Mouse (Mus musculus) stomach, postnatal 0 days (tissue): Measurements from ENCODE around the gene Ccdc62. TPM values are rescaled to one million over a fixed set of nuclear protein-coding genes. Genes with fewer than 3 reads are reported as not detected.

ENCODE experiments used
- ATAC-seq: fragments of 200-750 bp; cut with Nextera tagmentation; 2 replicates; pipeline ENCODE4 v1.8.0; 2017; ENCODE audit not compliant: low FRiP score, low TSS enrichment
- DNase-seq: peaks from one replicate; pipeline ENCODE4 v3.0.0-alpha.2; 2016; ENCODE audit warnings: low spot score
- H3K27ac ChIP-seq: fragments of 300-500 bp; sonication (generic); replicated peaks from 2 replicates; pipeline ENCODE4 v1.5.1; 2014; ENCODE audit warnings: mild to moderate bottlenecking, control low read depth
- H3K27me3 ChIP-seq: fragments of 300-500 bp; sonication (generic); 2 replicates; pipeline ENCODE4 v1.6.1; 2014; ENCODE audit warnings: low read length; ENCODE audit not compliant: control insufficient read depth, insufficient read depth
- H3K36me3 ChIP-seq: fragments of 300-500 bp; sonication (generic); 2 replicates; pipeline ENCODE4 v1.6.1; 2014; ENCODE audit warnings: low read length, mixed read lengths; ENCODE audit not compliant: control insufficient read depth, insufficient read depth
- H3K4me1 ChIP-seq: fragments of 300-500 bp; sonication (generic); replicated peaks from 2 replicates; pipeline ENCODE4 v1.6.1; 2014; ENCODE audit warnings: antibody characterized with exemption; ENCODE audit not compliant: control insufficient read depth, insufficient read depth
- H3K4me2 ChIP-seq: fragments of 300-500 bp; sonication (generic); replicated peaks from 2 replicates; pipeline ENCODE4 v1.6.1; 2014; ENCODE audit warnings: low read depth, mild to moderate bottlenecking, control low read depth, moderate library complexity
- H3K4me3 ChIP-seq: fragments of 300-500 bp; sonication (generic); 2 replicates; pipeline ENCODE4 v1.5.1; 2014; ENCODE audit warnings: low read depth, low read length, control low read depth
- H3K9ac ChIP-seq: fragments of 300-500 bp; sonication (generic); 2 replicates; pipeline ENCODE4 v1.6.1; 2014; ENCODE audit warnings: mild to moderate bottlenecking, low read length, control low read depth, mixed read lengths
- H3K9me3 ChIP-seq: fragments of 300-500 bp; sonication (generic); 2 replicates; pipeline ENCODE4 v1.6.1; 2016; ENCODE audit warnings: low read length; ENCODE audit not compliant: control insufficient read depth
- CTCF ChIP-seq: IDR thresholded peaks from 2 replicates; pipeline ENCODE4 v1.5.1; 2016; ENCODE audit warnings: antibody characterized with exemption, low read depth, mild to moderate bottlenecking, moderate library complexity
- EP300 ChIP-seq: optimal IDR thresholded peaks from 2 replicates; pipeline ENCODE3; 2016; ENCODE audit warnings: antibody characterized with exemption
- WGBS: fragments of 180-500 bp; shearing (Covaris S2); extraction: QIAGEN DNeasy Blood & Tissue Kit; methylation state at CpG from one replicate; pipeline ENCODE4 v1.1.7; 2014; 5-methylcytosine and 5-hydroxymethylcytosine counted together
- polyA plus RNA-seq: library from polyadenylated mRNA; unstranded; fragments of >200 nt; fragmentation: Nextera tagmentation; extraction: Ambion mirVana; gene quantifications from 2 replicates; pipeline ENCODE4 v1.2.1, GENCODE M21; 2015

Gene Ccdc62
- polyA plus RNA-seq, 1 experiment from 2014 or later: 5.4 TPM

GRCm38 (mm10) chr5:124010910-124011655 is 80.6 kb downstream of the Ccdc62 start:
- Histone ChIP-seq H3K4me1 (peaks cover 9% of the 10 kb centered on the region; the same call in 1 of the 2 replicates), H3K4me3 (no peak overlapping the region), H3K27me3 (no peaks in the 10 kb centered on the region), H3K4me2 (peak overlapping the region; percentile 34), H3K27ac (peak overlapping the region; percentile 77), H3K9me3 (no peaks in the 10 kb centered on the region), H3K9ac (0 out of 2 replicates have a peak overlapping the region, but pooled peaks have one; percentile 27), H3K36me3 (peaks cover 23% of the 10 kb centered on the region)
- ATAC-seq (peak; percentile 32; the same call in 1 of the 2 replicates), DNase-seq (peak; percentile 79)
- 4% methylated on average over 19 of the region's 19 CpGs for WGBS
- TF ChIP-seq EP300: no peak
- TF ChIP-seq CTCF: no peak

GRCm38 (mm10) chr5:124011927-124012326 is 81.4 kb downstream of the Ccdc62 start:
- Histone ChIP-seq H3K9me3 (no peaks in the 10 kb centered on the region), H3K4me2 (no peak overlapping the region; the same call in 1 of the 2 replicates), H3K4me3 (no peak overlapping the region), H3K27me3 (no peaks in the 10 kb centered on the region), H3K36me3 (peaks cover 18% of the 10 kb centered on the region), H3K4me1 (peaks cover 9% of the 10 kb centered on the region; the same call in 1 of the 2 replicates), H3K27ac (peak overlapping the region; percentile 77), H3K9ac (0 out of 2 replicates have a peak overlapping the region, but pooled peaks have one; percentile 27)
- DNase-seq (no peak), ATAC-seq (no peak)
- WGBS: 35% methylated on average over 8 of the region's 8 CpGs
- TF ChIP-seq CTCF (no peak), EP300 (no peak)

GRCm38 (mm10) chr5:124012885-124013284 is 82.4 kb downstream of the Ccdc62 start:
- Histone ChIP-seq H3K36me3 (peaks cover 11% of the 10 kb centered on the region), H3K9ac (no peak overlapping the region), H3K4me1 (peaks cover 12% of the 10 kb centered on the region; the same call in 1 of the 2 replicates), H3K27me3 (no peaks in the 10 kb centered on the region), H3K4me3 (no peak overlapping the region), H3K9me3 (no peaks in the 10 kb centered on the region), H3K4me2 (no peak overlapping the region), H3K27ac (peak overlapping the region; percentile 73; the same call in 1 of the 2 replicates)
- DNase-seq: no peak
- no peak for TF ChIP-seq EP300
- TF ChIP-seq CTCF: 0 out of 2 replicates have a peak, but pooled peaks have one; percentile 19
- no peak for ATAC-seq
- 61% methylated on average over 10 of the region's 10 CpGs for whole genome bisulfite sequencing

GRCm38 (mm10) chr5:124013747-124014146 is 83.3 kb downstream of the Ccdc62 start:
- Histone ChIP-seq H3K27ac (peak overlapping the region; percentile 35; the same call in 1 of the 2 replicates), H3K4me1 (peaks cover 12% of the 10 kb centered on the region; the same call in 1 of the 2 replicates), H3K9ac (no peak overlapping the region), H3K4me2 (no peak overlapping the region), H3K27me3 (no peaks in the 10 kb centered on the region), H3K9me3 (no peaks in the 10 kb centered on the region), H3K36me3 (peaks cover 8% of the 10 kb centered on the region), H3K4me3 (no peak overlapping the region)
- no peak for DNase-seq
- 82% methylated on average over 16 of the region's 16 CpGs for WGBS
- no peak for ATAC-seq
- no peak for TF ChIP-seq EP300

DNA sequence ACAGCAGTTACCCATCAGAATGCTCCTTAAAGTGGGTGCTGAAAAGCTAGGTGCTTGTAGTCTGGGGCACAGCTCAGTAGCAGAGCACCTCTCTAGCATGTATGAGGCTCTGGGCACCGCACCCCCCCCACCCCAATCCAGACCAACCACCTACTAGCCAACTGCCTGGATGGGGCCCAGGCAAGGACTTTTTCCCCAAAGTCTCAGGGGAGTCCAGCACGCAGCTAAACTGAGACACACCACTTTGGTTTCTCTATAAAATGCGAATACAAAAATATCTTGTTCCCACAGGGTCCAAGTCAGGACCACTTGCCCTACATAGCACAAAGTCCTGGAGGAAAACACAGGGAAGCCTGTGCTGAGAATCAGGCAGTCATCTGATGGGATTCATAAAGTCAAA is 83.7 kb downstream of the Ccdc62 start:
- 81% methylated on average over 3 of the region's 3 CpGs for WGBS
- Histone ChIP-seq H3K9ac (no peak overlapping the region), H3K4me2 (no peak overlapping the region), H3K9me3 (no peaks in the 10 kb centered on the region), H3K27ac (peak overlapping the region; percentile 35; the same call in 1 of the 2 replicates), H3K4me3 (no peak overlapping the region), H3K4me1 (peaks cover 12% of the 10 kb centered on the region), H3K36me3 (peaks cover 4% of the 10 kb centered on the region), H3K27me3 (no peaks in the 10 kb centered on the region)
- TF ChIP-seq CTCF (no peak), EP300 (no peak)
- DNase-seq: no peak
- ATAC-seq: no peak

GRCm38 (mm10) chr5:124014791-124015251 is 84.3 kb downstream of the Ccdc62 start:
- H3K4me1 ChIP-seq: peaks cover 15% of the 10 kb centered on the region
- H3K36me3 ChIP-seq: peaks cover under 1% of the 10 kb centered on the region; the same call in 1 of the 2 replicates
- no peaks in the 10 kb centered on the region for H3K27me3 ChIP-seq
- H3K4me2 ChIP-seq: peak overlapping the region; percentile 27
- H3K4me3 ChIP-seq: no peak overlapping the region
- no peaks in the 10 kb centered on the region for H3K9me3 ChIP-seq
- peak overlapping the region; percentile 45; the same call in 1 of the 2 replicates for H3K9ac ChIP-seq
- ATAC-seq: no peak
- 36% methylated on average over 11 of the region's 11 CpGs for WGBS
- TF ChIP-seq CTCF: no peak
- no peak for TF ChIP-seq EP300
- peak overlapping the region; percentile 56 for H3K27ac ChIP-seq
- DNase-seq: no peak
